Mouse (Mus musculus): ENCODE data around the gene Dgat2. TPM values are rescaled to one million over a fixed set of nuclear protein-coding genes. Genes with fewer than 3 reads are reported as not detected.

The Dgat2 gene
- polyA plus RNA-seq, 1 experiment from 2014 or later: 43.4 TPM

DNA sequence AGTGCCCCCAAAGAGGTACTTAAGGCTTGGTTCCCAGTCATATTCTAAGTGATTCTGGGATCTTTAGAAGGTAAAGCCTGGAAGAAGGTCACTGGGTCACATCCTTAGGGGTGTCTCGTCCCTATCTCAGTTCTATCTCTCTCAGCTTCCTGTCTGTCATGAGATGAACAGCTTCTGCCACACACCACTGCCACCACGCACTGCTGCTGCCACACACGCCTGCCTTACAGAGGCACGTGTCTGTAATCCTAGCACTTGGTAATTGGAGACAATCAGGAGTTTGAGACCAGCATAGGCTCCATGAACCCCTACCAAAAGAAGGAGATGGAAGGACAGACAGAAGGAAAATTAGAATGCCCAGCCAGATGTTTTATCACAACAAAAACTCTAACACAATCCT, 62.4 kb downstream of the Dgat2 start:
- Histone ChIP-seq H3K36me3 (ENCODE audit: insufficient read depth, low read length) (0 out of 2 replicates have a peak, but pooled peaks cover 5% of the 10 kb centered on the region), H3K4me2 (replicated peaks; ENCODE audit: low read depth, low read length) (no peak overlapping the region), H3K4me1 (ENCODE audit: insufficient read depth, low read length) (0 out of 2 replicates have a peak, but pooled peaks cover 5% of the 10 kb centered on the region), H3K9me3 (ENCODE audit: low read length) (no peaks in the 10 kb centered on the region), H3K4me3 (ENCODE audit: low read length) (no peak overlapping the region), H3K27ac (ENCODE audit: low read length) (no peak overlapping the region), H3K9ac (replicated peaks; ENCODE audit: low read length) (no peak overlapping the region), H3K27me3 (ENCODE audit: insufficient read depth, low read length) (no peaks in the 10 kb centered on the region)
- no peak for ATAC-seq (ENCODE audit: low FRiP score, low TSS enrichment)
- 37% methylated on average over 4 of the region's 4 CpGs for WGBS

DNA sequence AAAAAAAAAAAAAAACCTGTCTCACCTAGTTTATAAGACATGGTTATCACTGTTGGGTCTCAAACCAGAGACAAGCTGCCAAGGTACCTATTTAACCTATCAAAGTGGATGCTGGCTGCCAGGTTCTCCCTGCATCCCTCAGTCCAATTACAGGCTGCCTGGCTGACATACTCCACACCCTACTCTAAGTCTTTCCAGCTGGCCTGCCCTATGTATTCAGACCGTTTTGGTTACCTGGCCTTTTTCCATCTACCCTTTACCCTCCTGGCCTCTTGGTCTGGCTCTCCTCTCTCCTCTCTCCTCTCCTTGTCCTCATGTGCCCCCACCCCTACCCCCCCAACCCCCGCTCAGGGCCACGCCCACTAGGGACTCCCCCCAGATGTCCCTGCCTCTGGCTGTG, 65.7 kb downstream of the Dgat2 start:
- 70% methylated on average over 3 of the region's 3 CpGs for whole genome bisulfite sequencing
- no peaks in the 10 kb centered on the region for H3K9me3 ChIP-seq (ENCODE audit: low read length)
- ATAC-seq (ENCODE audit: low FRiP score, low TSS enrichment): no peak
- H3K4me2 ChIP-seq (replicated peaks; ENCODE audit: low read depth, low read length): no peak overlapping the region
- H3K27ac ChIP-seq (ENCODE audit: low read length): no peak overlapping the region
- H3K27me3 ChIP-seq (ENCODE audit: insufficient read depth, low read length): no peaks in the 10 kb centered on the region
- 0 out of 2 replicates have a peak, but pooled peaks cover 4% of the 10 kb centered on the region for H3K4me1 ChIP-seq (ENCODE audit: insufficient read depth, low read length)
- no peak overlapping the region for H3K9ac ChIP-seq (replicated peaks; ENCODE audit: low read length)
- H3K36me3 ChIP-seq (ENCODE audit: insufficient read depth, low read length): 0 out of 2 replicates have a peak, but pooled peaks cover 5% of the 10 kb centered on the region
- no peak overlapping the region for H3K4me3 ChIP-seq (ENCODE audit: low read length)

DNA sequence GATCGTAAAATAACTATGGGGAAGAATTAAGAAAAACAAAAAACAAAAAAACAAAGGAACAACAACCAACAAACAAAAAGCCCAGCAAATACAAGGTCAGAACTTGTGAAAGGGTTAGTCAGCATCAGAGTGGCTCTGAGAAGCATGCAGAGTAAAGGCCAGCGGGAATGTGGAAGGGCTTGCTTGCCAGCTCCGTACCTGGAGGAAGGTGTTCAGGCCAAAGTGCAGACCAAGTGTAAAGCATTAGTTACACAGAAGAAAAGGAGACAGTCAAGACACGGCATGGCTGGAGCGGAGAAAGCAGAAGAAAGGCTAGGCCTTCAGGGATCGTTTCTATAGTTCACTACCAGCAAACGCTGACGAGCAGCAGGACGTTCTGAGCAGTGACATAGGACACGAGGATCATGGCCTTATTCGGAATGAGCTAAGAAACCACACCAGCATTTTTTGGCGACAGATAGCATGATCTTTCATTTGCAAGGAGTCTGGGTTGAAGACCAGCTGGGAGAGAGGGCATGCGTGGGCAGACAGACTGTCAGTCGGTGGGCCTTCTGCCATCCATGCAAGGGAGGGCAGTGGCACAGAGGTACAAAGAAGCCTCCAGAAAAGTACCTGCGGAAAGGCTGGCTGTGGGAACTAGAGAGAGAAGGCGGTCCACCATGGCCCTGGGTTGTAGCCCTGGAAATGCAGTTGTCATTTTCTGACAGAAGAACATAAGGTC, 68.4 kb downstream of the Dgat2 start:
- 0 out of 2 replicates have a peak, but pooled peaks cover 5% of the 10 kb centered on the region for H3K36me3 ChIP-seq (ENCODE audit: insufficient read depth, low read length)
- WGBS: 70% methylated on average over 16 of the region's 16 CpGs
- no peak overlapping the region for H3K9ac ChIP-seq (replicated peaks; ENCODE audit: low read length)
- ATAC-seq (ENCODE audit: low FRiP score, low TSS enrichment): no peak
- no peak overlapping the region for H3K27ac ChIP-seq (ENCODE audit: low read length)
- no peak overlapping the region for H3K4me2 ChIP-seq (replicated peaks; ENCODE audit: low read depth, low read length)
- no peaks in the 10 kb centered on the region for H3K9me3 ChIP-seq (ENCODE audit: low read length)
- 0 out of 2 replicates have a peak, but pooled peaks cover 4% of the 10 kb centered on the region for H3K4me1 ChIP-seq (ENCODE audit: insufficient read depth, low read length)
- H3K27me3 ChIP-seq (ENCODE audit: insufficient read depth, low read length): no peaks in the 10 kb centered on the region
- H3K4me3 ChIP-seq (ENCODE audit: low read length): no peak overlapping the region

DNA sequence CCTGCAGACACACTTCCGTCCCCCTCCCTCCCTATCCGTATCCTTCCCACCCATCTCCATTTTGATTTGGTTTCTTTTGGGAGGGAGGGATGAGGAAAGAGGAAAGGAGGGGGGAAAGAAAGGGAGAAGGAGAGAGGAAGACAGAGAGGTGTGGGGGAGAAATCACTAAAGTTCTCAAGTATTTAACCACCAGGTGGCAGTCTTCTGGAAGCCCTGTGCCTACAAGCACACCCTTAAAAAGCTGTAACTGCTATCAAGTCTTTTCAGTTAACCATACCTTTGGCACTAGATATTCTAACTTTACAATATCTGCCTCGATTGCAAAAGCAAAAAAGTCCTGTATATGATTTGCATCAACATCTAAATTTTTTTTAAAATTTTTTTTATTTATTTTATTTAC, 75.0 kb downstream of the Dgat2 start:
- Histone ChIP-seq H3K36me3 (ENCODE audit: insufficient read depth, low read length) (no peaks in the 10 kb centered on the region), H3K4me1 (ENCODE audit: insufficient read depth, low read length) (peaks cover 19% of the 10 kb centered on the region), H3K9ac (replicated peaks; ENCODE audit: low read length) (no peak overlapping the region), H3K9me3 (ENCODE audit: low read length) (no peaks in the 10 kb centered on the region), H3K4me2 (replicated peaks; ENCODE audit: low read depth, low read length) (no peak overlapping the region), H3K27ac (ENCODE audit: low read length) (no peak overlapping the region), H3K4me3 (ENCODE audit: low read length) (no peak overlapping the region), H3K27me3 (ENCODE audit: insufficient read depth, low read length) (no peaks in the 10 kb centered on the region)
- 39% methylated on average over 3 of the region's 3 CpGs for WGBS
- no peak for ATAC-seq (ENCODE audit: low FRiP score, low TSS enrichment)

DNA sequence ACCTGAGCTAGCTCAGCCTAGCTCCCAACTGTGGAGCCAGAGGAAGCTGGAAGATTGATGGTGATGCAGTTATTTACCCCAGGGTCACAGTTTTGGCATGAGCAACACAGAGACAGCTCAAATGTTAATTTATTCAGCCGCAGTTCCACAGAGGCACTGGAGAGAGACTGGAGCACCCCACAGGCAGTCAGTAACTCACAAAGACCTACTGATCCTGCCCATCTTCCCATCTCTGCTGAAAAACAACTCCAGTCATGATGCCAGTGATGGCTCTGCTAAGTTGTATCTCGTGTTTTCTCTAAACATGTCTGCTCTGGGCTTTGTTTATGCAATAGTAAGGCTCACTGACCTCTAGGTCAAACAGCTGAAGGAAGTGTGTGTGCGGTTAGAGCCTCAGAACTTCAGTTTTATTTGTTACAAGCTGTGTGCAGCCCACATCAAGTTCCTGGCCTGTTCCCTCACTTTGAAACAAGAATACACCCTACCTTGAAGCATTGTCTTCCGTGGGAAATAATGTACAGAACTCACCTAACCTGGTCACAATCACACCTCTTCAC, 75.7 kb downstream of the Dgat2 start:
- H3K9ac ChIP-seq (replicated peaks; ENCODE audit: low read length): no peak overlapping the region
- H3K4me2 ChIP-seq (replicated peaks; ENCODE audit: low read depth, low read length): no peak overlapping the region
- peak; percentile 9 for ATAC-seq (ENCODE audit: low FRiP score, low TSS enrichment)

More for the DNA sequence above, 75.7 kb downstream of the Dgat2 start:
- Histone ChIP-seq H3K36me3 (ENCODE audit: insufficient read depth, low read length) (no peaks in the 10 kb centered on the region), H3K27ac (ENCODE audit: low read length) (peak overlapping the region; percentile 11; the same call in 1 of the 2 replicates), H3K4me3 (ENCODE audit: low read length) (no peak overlapping the region), H3K9me3 (ENCODE audit: low read length) (no peaks in the 10 kb centered on the region), H3K27me3 (ENCODE audit: insufficient read depth, low read length) (no peaks in the 10 kb centered on the region), H3K4me1 (ENCODE audit: insufficient read depth, low read length) (peaks cover 27% of the 10 kb centered on the region)
- 22% methylated on average over 4 of the region's 4 CpGs for WGBS

Other genes starting within 250 kb of the Dgat2 start
- 16.6 and 18.7 TPM in 2 replicates for gene Uvrag, start 41.6 kb downstream of the Dgat2 start, polyA plus RNA-seq (2015; fragmentation: Nextera tagmentation; extraction: Ambion mirVana)
- gene Mogat2, start 55.9 kb upstream of the Dgat2 start, polyA plus RNA-seq (2015; fragmentation: Nextera tagmentation; extraction: Ambion mirVana): 12.2 and 14.9 TPM in 2 replicates
- gene Map6, start 84.7 kb upstream of the Dgat2 start, polyA plus RNA-seq (2015; fragmentation: Nextera tagmentation; extraction: Ambion mirVana): 1.7 and 2.1 TPM in 2 replicates
- 1,752 and 1,857 TPM in 2 replicates for gene Serpinh1, start 170.5 kb upstream of the Dgat2 start, polyA plus RNA-seq (2015; fragmentation: Nextera tagmentation; extraction: Ambion mirVana)
- gene Gdpd5, start 198.7 kb upstream of the Dgat2 start, polyA plus RNA-seq (2015; fragmentation: Nextera tagmentation; extraction: Ambion mirVana): 20.5 TPM in 2 replicates

Data from kidney, embryonic 16.5 days (tissue).